Mouse (Mus musculus): ENCODE measurements around the gene Foxe3.

Gene Foxe3

GRCm38 (mm10) chr4:114929155-114929554 is 3.3 kb upstream of the Foxe3 start:
- in situ Hi-C loops (cut with MboI; ENCODE audit: low pct_unique_long_range_greater_than_20kb in 1 of 2, low sequenced_read_pairs in 2 of 2, unreplicated experiment in 1 of 2) = no loop called here

DNA sequence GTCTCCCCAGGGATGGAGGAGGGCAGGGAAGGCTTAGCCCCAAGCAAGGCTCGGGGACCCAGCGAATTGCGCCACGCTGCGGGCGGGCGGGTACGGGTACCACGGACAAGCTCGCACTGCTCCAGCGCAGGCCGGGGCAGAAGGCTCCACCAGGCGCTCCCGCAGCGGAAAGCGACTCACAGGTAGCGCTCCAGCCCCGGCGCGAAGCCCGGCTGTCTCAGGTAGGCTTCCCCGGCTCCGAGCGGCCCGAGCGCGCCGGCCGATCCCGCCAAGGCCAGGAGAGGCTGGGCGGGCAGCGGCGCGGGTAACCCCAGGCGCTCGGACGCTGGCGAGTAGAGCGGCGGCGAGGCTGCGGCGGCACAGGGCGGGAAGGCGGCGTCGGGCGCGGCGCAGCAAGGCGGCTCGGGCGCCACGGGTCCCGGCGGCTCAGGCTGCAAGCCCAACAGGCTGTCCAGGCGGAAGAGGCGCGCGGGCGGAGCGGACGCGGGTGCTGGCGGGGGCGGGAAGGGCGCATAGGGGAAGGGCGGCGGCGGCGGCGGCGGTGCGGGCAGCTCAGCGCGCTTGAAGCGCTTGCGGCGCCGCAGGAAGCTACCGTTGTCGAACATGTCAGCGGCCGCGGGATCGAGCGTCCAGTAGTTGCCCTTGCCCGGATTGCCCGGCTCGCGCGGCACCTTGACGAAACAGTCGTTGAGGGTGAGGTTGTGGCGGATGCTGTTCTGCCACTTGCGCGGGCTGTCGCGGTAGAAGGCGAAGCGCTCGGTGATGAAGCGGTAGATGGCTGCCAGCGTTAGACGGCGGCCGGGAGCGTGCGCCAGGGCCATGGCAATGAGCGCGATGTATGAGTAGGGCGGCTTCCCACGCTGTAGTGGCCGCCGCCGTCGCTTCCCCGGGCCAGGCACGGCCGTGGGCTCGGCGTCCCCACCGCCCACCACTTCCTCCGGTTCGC is 569 bp downstream of the Foxe3 start:
- in situ Hi-C loops (cut with MboI; ENCODE audit: low pct_unique_long_range_greater_than_20kb in 1 of 2, low sequenced_read_pairs in 2 of 2, unreplicated experiment in 1 of 2) = loop anchor here in 1 of 2 experiments (25.0 kb wide), 2 partner anchors 513 to 1012 kb away; partner anchors contain the start of genes Dmbx1 and Trabd2b

GRCm38 (mm10) chr4:114917091-114917490 is 8.7 kb downstream of the Foxe3 start:
- in situ Hi-C loops (cut with MboI; ENCODE audit: low pct_unique_long_range_greater_than_20kb in 1 of 2, low sequenced_read_pairs in 2 of 2, unreplicated experiment in 1 of 2) = loop anchor here (10.0 to 25.0 kb wide), 4 partner anchors 232 to 1020 kb away; partner anchors contain the start of genes Dmbx1 (in 1 of the 2) and Trabd2b (in 1 of the 2)

DNA sequence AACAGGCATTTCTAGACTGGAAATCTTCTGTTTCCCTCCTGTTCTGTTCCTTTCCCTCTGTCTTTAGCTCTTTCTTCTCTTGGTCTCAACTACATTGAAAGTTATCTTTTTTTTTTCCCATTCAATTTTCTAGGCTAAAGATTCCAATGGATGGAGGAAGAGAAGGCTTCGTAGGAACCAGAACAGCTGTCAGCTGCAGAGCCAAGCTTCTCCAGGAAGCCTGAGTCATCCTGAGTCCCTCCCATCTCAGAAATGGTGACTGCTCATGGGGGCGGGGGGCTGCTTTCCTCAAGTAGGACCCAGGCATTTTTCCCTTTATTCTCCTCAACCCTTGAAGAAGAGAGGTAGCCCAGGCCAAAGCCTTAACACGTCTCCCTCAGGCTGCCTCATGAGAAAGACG is 9.8 kb downstream of the Foxe3 start:
- in situ Hi-C loops (cut with MboI; ENCODE audit: low pct_unique_long_range_greater_than_20kb in 1 of 2, low sequenced_read_pairs in 2 of 2, unreplicated experiment in 1 of 2) = loop anchor here (10.0 to 25.0 kb wide), 4 partner anchors 231 to 1021 kb away; partner anchors contain the start of genes Dmbx1 (in 1 of the 2) and Trabd2b (in 1 of the 2)

DNA sequence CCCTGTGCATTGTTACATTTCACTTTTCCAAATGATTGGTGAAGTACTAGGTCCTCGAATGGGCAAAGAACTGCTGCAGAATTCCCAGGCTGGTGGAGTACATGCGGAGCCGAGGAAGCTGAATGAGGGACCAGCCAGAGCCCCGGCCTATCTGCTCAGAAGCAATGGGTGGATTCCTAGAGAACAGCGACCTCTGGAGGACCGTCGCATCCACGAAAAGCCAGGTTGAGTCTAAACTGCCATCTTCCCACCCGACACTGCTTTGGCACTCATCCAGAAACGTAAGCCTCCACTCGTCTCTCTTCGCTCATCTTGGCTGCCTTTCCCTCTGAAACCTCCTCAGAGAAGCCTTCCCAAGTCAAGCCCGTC is 12.2 kb downstream of the Foxe3 start:
- in situ Hi-C loops (cut with MboI; ENCODE audit: low pct_unique_long_range_greater_than_20kb in 1 of 2, low sequenced_read_pairs in 2 of 2, unreplicated experiment in 1 of 2) = loop anchor here (10.0 to 25.0 kb wide), 4 partner anchors 229 to 1024 kb away; partner anchors contain the start of genes Dmbx1 (in 1 of the 2) and Trabd2b (in 1 of the 2)

DNA sequence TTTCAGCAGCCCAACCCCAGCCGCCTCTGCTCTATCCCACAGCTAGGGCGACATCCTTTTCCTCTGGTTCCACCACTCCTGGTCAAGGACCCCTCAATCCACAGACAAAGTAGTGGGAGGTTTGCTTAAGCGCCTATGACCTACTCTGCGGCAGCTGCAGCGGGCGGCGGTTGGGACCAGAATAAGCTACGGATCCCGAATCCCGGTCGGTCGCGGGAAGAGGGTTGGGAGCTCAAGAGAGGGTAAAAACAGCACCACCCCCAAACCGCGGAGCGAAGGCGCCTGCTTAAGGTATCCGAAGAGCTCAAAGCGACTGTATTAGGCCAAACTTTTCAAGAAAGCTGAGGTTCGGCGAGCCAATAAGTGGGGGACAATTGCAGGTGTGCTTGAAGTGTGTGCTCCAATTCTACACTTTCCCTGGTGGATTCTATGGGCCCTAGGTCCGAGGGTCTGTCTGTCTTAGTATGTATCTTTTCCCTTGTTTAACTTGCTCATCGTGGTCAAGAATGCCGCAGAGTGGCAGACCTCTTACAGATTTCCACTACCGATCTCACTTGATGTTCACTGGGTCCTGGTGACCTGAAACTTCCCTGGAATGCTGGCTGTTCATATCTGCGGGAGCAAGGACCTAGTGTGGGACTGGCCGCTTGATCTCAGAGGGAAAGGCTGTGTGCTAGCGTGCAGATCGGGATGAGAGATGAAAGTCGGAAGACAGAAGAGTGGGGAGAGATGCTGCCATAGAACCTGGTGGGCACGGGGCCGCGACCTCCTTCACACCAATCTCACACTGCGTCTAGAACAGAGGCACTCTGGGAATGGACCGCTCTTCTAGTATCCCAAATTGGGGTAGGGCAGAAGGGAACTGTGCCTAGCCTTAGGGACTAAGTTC is 12.9 kb downstream of the Foxe3 start:
- in situ Hi-C loops (cut with MboI; ENCODE audit: low pct_unique_long_range_greater_than_20kb in 1 of 2, low sequenced_read_pairs in 2 of 2, unreplicated experiment in 1 of 2) = loop anchor here (10.0 to 25.0 kb wide), 4 partner anchors 228 to 1024 kb away; partner anchors contain the start of genes Dmbx1 (in 1 of the 2) and Trabd2b (in 1 of the 2)

- in situ Hi-C loops (cut with MboI; ENCODE audit: low pct_unique_long_range_greater_than_20kb in 1 of 2, low sequenced_read_pairs in 2 of 2, unreplicated experiment in 1 of 2) = loop anchor here (5.0 to 25.0 kb wide), 5 partner anchors 152 to 1027 kb away; partner anchors contain the start of genes Dmbx1 (in 1 of the 2) and Trabd2b (in 1 of the 2)
Observed at GRCm38 (mm10) chr4:114909602-114910484, 16.0 kb downstream of the Foxe3 start.

GRCm38 (mm10) chr4:114908829-114909601 is 16.8 kb downstream of the Foxe3 start, which contains the start of gene Foxd2:
TSS of gene Foxd2 (minus strand) at chr4:114908873.
- in situ Hi-C loops (cut with MboI; ENCODE audit: low pct_unique_long_range_greater_than_20kb in 1 of 2, low sequenced_read_pairs in 2 of 2, unreplicated experiment in 1 of 2) = loop anchor here in 1 of 2 experiments (5.0 to 25.0 kb wide), 3 partner anchors 153 to 1028 kb away; partner anchors contain the start of genes Dmbx1 and Trabd2b

GRCm38 (mm10) chr4:114907951-114908828 is 17.6 kb downstream of the Foxe3 start:
- in situ Hi-C loops (cut with MboI; ENCODE audit: low pct_unique_long_range_greater_than_20kb in 1 of 2, low sequenced_read_pairs in 2 of 2, unreplicated experiment in 1 of 2) = loop anchor here in 1 of 2 experiments (5.0 to 25.0 kb wide), 3 partner anchors 154 to 1029 kb away; partner anchors contain the start of genes Dmbx1 and Trabd2b

GRCm38 (mm10) chr4:114907056-114907917 is 18.5 kb downstream of the Foxe3 start:
- in situ Hi-C loops (cut with MboI; ENCODE audit: low pct_unique_long_range_greater_than_20kb in 1 of 2, low sequenced_read_pairs in 2 of 2, unreplicated experiment in 1 of 2) = loop anchor here in 1 of 2 experiments (5.0 to 25.0 kb wide), 3 partner anchors 155 to 1030 kb away; partner anchors contain the start of genes Dmbx1 and Trabd2b

DNA sequence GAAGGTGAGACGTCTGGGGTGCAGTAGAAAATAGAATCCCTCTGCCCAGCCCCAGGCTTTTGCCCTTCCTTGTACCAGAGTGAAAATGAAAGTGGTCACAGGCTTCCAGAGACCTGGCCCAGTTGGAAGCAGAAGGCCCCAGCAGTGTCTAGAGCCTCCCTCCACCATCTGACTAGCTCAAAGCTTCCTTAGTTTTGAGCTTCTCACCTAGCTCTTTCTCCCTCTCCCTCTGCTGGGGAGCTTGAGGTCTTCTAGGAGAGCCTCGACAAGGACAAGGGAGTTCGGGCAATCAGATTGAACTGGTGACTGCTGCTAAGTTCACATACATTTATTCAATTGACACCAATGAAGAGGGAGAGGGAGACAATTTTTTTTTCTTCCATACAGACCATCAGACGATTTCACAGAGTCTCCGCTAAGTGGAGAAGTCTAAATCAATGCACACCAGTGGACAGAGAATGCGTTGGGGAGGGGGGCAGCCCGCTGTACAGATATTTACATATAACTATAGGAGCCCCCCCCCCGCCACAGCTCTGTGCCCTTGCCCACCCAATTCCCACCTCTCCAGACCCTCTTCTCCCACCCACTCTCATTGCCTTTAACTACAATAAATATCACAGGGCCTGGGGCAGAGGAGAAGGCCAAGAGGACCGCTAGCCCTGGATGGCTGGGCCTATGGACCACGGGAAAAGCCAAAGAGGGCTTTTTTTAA is 19.7 kb downstream of the Foxe3 start:
- in situ Hi-C loops (cut with MboI; ENCODE audit: low pct_unique_long_range_greater_than_20kb in 1 of 2, low sequenced_read_pairs in 2 of 2, unreplicated experiment in 1 of 2) = loop anchor here in 1 of 2 experiments (5.0 to 25.0 kb wide), 3 partner anchors 156 to 1031 kb away; partner anchors contain the start of genes Dmbx1 and Trabd2b

DNA sequence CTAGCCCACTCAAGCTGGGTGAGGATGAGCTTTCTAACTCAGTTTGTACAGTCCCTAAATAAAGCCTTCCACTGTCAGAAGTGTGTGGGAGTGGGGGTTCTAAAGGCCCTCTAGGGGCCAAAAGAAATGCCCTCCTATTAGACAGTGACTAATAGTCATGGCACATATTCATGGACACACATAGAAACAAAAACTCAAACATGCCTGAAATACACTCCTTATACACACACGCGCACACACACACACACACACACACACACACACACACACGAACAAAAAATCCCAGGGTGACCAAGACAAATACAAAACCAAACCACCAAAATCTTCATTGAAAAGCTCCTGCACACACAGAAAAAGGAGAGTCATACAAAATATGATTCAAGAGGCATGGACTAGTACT is 20.3 kb downstream of the Foxe3 start:
- in situ Hi-C loops (cut with MboI; ENCODE audit: low pct_unique_long_range_greater_than_20kb in 1 of 2, low sequenced_read_pairs in 2 of 2, unreplicated experiment in 1 of 2) = loop anchor here in 1 of 2 experiments (5.0 to 25.0 kb wide), 3 partner anchors 157 to 1032 kb away; partner anchors contain the start of genes Dmbx1 and Trabd2b

- in situ Hi-C loops (cut with MboI; ENCODE audit: low pct_unique_long_range_greater_than_20kb in 1 of 2, low sequenced_read_pairs in 2 of 2, unreplicated experiment in 1 of 2) = loop anchor here in 1 of 2 experiments (25.0 kb wide), 2 partner anchors 491 to 1034 kb away; partner anchors contain the start of genes Dmbx1 and Trabd2b
Observed at GRCm38 (mm10) chr4:114903422-114903782, 22.4 kb downstream of the Foxe3 start.

All from mouse embryonic stem cell (cell line).